Mouse (Mus musculus): ENCODE measurements around the gene Sys1.

DNA sequence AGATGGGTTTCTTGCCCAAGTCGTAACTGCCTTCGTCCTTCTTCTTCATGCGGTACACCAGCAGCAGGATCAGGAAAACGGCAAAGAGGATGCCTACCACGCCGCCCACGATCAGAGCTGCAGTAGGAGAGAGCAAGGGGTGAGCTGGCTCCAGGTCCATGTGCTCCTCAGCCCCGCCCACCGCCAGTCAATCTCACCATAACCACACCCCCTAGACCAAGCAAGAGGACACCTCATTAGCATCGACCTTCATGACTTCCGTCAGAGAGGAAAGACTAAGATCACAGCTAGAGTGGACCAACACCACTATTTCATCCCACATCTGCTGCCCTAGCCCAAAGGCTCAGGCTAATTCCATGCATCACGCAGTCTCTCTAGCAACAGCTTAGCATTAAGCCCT lies 30.6 kb upstream of the Sys1 start:
- TF ChIP-seq CTCF (IDR thresholded peaks at IDR 0.05; ENCODE audit: low read depth, low read length) (no peak), POLR2A (IDR thresholded peaks at IDR 0.05; ENCODE audit: borderline replicate concordance, low read depth, low read length) (no peak)

Measured in bone marrow macrophage, adult 2 months (primary cell).